Mouse (Mus musculus) kidney, adult 2 months (tissue): ENCODE measurements around the gene Susd3.

Source experiments
- CTCF ChIP-seq: fragments of 200-500 bp; conservative IDR thresholded peaks from 2 replicates; pipeline ENCODE4 v1.5.1; 2011; ENCODE audit warnings: low read depth, mild to moderate bottlenecking, control low read depth, low read length, moderate library complexity, mixed read lengths; ENCODE audit not compliant: insufficient read depth, insufficient read length
- POLR2A ChIP-seq: fragments of 200-500 bp; IDR thresholded peaks from one replicate; pipeline ENCODE4 v1.6.1; 2011; ENCODE audit warnings: low read depth, low read length, control low read depth

- TF ChIP-seq CTCF (no peak), POLR2A (no peak)
Measured at GRCm38 (mm10) chr13:49224314-49224713, 24.2 kb downstream of the Susd3 start.
